Mouse (Mus musculus): ENCODE results near the gene BC051019. TPM values are rescaled to one million over a fixed set of nuclear protein-coding genes. Genes with fewer than 3 reads are reported as not detected.

The BC051019 gene
- total RNA-seq, 2 experiments from 2014 or later = not detected

DNA sequence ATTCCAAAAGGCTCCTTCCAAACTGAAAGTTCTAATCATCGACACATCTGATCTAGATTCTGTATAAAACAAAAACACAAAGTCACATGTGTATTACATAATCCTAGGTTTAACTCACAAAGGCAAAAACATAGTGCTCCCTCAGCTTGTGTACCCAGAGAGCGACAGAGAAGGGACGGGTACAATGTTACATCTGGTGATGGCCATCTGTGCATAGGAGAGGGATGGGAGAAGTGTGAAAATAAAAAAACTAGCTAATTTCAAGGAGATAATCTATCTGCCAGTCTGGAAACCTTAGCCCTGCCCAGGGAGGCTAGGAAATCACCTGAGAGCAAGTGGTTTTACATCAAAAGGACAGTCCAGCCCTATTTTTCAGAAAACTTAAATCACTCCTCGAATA is 61.0 kb downstream of the BC051019 start:
- DNase-seq (ENCODE audit: low spot score in 2 of 2) = no peak

Other genes starting within 250 kb of the BC051019 start
- gene Trim66, start 215.7 kb downstream of the BC051019 start, total RNA-seq (2021) = under 1 TPM; 0.19 to 0.30 TPM
- gene Rpl27a, start 204.7 kb downstream of the BC051019 start, total RNA-seq (2021) = 100 to 1,000 TPM; 204 to 208 TPM
- gene St5, start 20.2 kb downstream of the BC051019 start, total RNA-seq (2021) = 10 to 100 TPM; 26.5 to 27.7 TPM
- 10 to 100 TPM; 18.6 to 22.9 TPM for gene Akip1, start 20.2 kb downstream of the BC051019 start, total RNA-seq (2021)
- gene Ascl3, start 7.9 kb upstream of the BC051019 start, total RNA-seq (2021) = under 1 TPM in 1 of 2 experiments, not detected in 1; 0.61 TPM
- gene Tmem9b, start 29.0 kb upstream of the BC051019 start, total RNA-seq (2021) = 10 to 100 TPM; 45.7 to 47.6 TPM
- gene Nrip3, start 58.2 kb upstream of the BC051019 start, total RNA-seq (2021) = 1 to 10 TPM in 1 of 2 experiments, under 1 TPM in 1; 0.73 to 1.0 TPM
- under 1 TPM in 1 of 2 experiments, not detected in 1; 0.32 TPM for gene Scube2, start 141.8 kb upstream of the BC051019 start, total RNA-seq (2021)
- gene Dennd5a, start 236.6 kb upstream of the BC051019 start, total RNA-seq (2021) = 100 to 1,000 TPM; 158 to 167 TPM